Mouse (Mus musculus) testis, adult 2 months (tissue): ENCODE data around the gene Ccdc90b. TPM values are rescaled to one million over a fixed set of nuclear protein-coding genes. Genes with fewer than 3 reads are reported as not detected.

ENCODE experiments used
- H3K27ac ChIP-seq: fragments of 200-500 bp; 2 replicates; pipeline ENCODE4 v1.5.1; 2012; ENCODE audit warnings: low read depth, low read length; ENCODE audit not compliant: control insufficient read depth, insufficient read depth
- H3K27me3 ChIP-seq: fragments of 200-500 bp; 2 replicates; pipeline ENCODE4 v1.6.1; 2012; ENCODE audit warnings: mild to moderate bottlenecking, low read length, moderate library complexity; ENCODE audit not compliant: control insufficient read depth, insufficient read depth
- H3K36me3 ChIP-seq: fragments of 200-500 bp; 2 replicates; pipeline ENCODE4 v1.6.1; 2012; ENCODE audit warnings: mild to moderate bottlenecking, low read length; ENCODE audit not compliant: control insufficient read depth, insufficient read depth
- H3K4me1 ChIP-seq: fragments of 200-500 bp; 2 replicates; pipeline ENCODE4 v1.6.1; 2012; ENCODE audit warnings: low read length; ENCODE audit not compliant: control insufficient read depth, insufficient read depth
- H3K4me3 ChIP-seq: fragments of 200-500 bp; 2 replicates; pipeline ENCODE4 v1.5.1; 2012; ENCODE audit warnings: low read depth, mild to moderate bottlenecking, low read length, moderate library complexity, mixed read lengths; ENCODE audit not compliant: control insufficient read depth
- CTCF ChIP-seq: fragments of 200-500 bp; IDR thresholded peaks from 2 replicates; pipeline ENCODE4 v1.5.1; 2012; ENCODE audit warnings: low read depth, mild to moderate bottlenecking, inconsistent platforms, low read length, moderate library complexity; ENCODE audit not compliant: control insufficient read depth, insufficient read depth, insufficient replicate concordance
- POLR2A ChIP-seq: fragments of 200-500 bp; IDR thresholded peaks from 2 replicates; pipeline ENCODE4 v1.6.1; 2012; ENCODE audit warnings: low read depth, mild to moderate bottlenecking, inconsistent platforms, low read length, moderate library complexity; ENCODE audit not compliant: control insufficient read depth
- polyA plus RNA-seq: library from polyadenylated mRNA; depleted of rRNA; stranded (reverse); fragments of >200 nt; gene quantifications from 2 replicates; pipeline ENCODE4 v1.2.3, GENCODE M21; 2012; rRNA removed

Ccdc90b gene
- polyA plus RNA-seq, 1 experiment: 7.2 TPM

- TF ChIP-seq CTCF (no peak), POLR2A (no peak)
- Histone ChIP-seq H3K36me3 (no peaks in the 10 kb centered on the region; the same call in 1 of the 2 replicates), H3K27me3 (no peaks in the 10 kb centered on the region), H3K27ac (no peak overlapping the region), H3K4me1 (no peaks in the 10 kb centered on the region), H3K4me3 (no peak overlapping the region)
These were observed 63.5 kb downstream of the Ccdc90b start for GRCm38 (mm10) chr7:92624488-92624887.

GRCm38 (mm10) chr7:92630167-92630566 is 69.2 kb downstream of the Ccdc90b start:
- H3K27me3 ChIP-seq: no peaks in the 10 kb centered on the region
- no peak overlapping the region for H3K4me3 ChIP-seq
- no peak overlapping the region for H3K27ac ChIP-seq
- TF ChIP-seq POLR2A: no peak
- TF ChIP-seq CTCF: no peak
- no peaks in the 10 kb centered on the region for H3K4me1 ChIP-seq
- no peaks in the 10 kb centered on the region for H3K36me3 ChIP-seq

Other genes with a start within 250 kb of the Ccdc90b start
- 125 and 140 TPM in 2 replicates for gene Ankrd42, start 76.0 kb downstream of the Ccdc90b start, polyA plus RNA-seq
- 40.4 and 43.8 TPM in 2 replicates for gene Pcf11, start 108.8 kb downstream of the Ccdc90b start, polyA plus RNA-seq
- 0.63 and 1.3 TPM in 2 replicates for gene Rab30, start 180.5 kb downstream of the Ccdc90b start, polyA plus RNA-seq